Mouse (Mus musculus) CD4-positive helper T cell, adult 2 months (primary cell): Measurements from ENCODE around the gene Ptprd.
"Not testable (repeated sequence)": the region's sequence is repeated elsewhere in the genome, so short reads cannot be mapped to it uniquely, and the experiment has no call there.

Experiments
- DNase-seq: peaks from one replicate; pipeline ENCODE4 v3.0.0-alpha.2; 2012; ENCODE audit warnings: low read depth, missing footprints, low spot score

Ptprd gene

GRCm38 (mm10) chr4:77961711-77962110, 250.1 kb downstream of the Ptprd start:
- no peak for DNase-seq

- no peak for DNase-seq
These were observed 322.3 kb downstream of the Ptprd start for GRCm38 (mm10) chr4:77889489-77889888.

- no peak for DNase-seq
These were observed 331.5 kb downstream of the Ptprd start for GRCm38 (mm10) chr4:77880213-77880612.

GRCm38 (mm10) chr4:77861269-77861668, 350.5 kb downstream of the Ptprd start:
- no peak for DNase-seq

GRCm38 (mm10) chr4:77797391-77797790, 414.4 kb downstream of the Ptprd start:
- DNase-seq: not testable (repeated sequence)

GRCm38 (mm10) chr4:77777237-77777636, 434.5 kb downstream of the Ptprd start:
- no peak for DNase-seq

- no peak for DNase-seq
These were observed 448.0 kb downstream of the Ptprd start for GRCm38 (mm10) chr4:77763790-77764189.

- DNase-seq: no peak
These were observed 468.4 kb downstream of the Ptprd start for GRCm38 (mm10) chr4:77743391-77743790.

GRCm38 (mm10) chr4:77721908-77722307, 489.9 kb downstream of the Ptprd start:
- DNase-seq: no peak

- no peak for DNase-seq
These were observed 494.0 kb downstream of the Ptprd start for GRCm38 (mm10) chr4:77717792-77718191.

- no peak for DNase-seq
These were observed 501.5 kb downstream of the Ptprd start for GRCm38 (mm10) chr4:77710231-77710630.

GRCm38 (mm10) chr4:77698294-77698693, 513.5 kb downstream of the Ptprd start:
- DNase-seq: no peak

GRCm38 (mm10) chr4:77675798-77676197, 536.0 kb downstream of the Ptprd start:
- DNase-seq: no peak

- no peak for DNase-seq
These were observed 547.0 kb downstream of the Ptprd start for GRCm38 (mm10) chr4:77664761-77665160.

GRCm38 (mm10) chr4:77662309-77662708, 549.5 kb downstream of the Ptprd start:
- DNase-seq: no peak

- DNase-seq: no peak
These were observed 556.1 kb downstream of the Ptprd start for GRCm38 (mm10) chr4:77655669-77656068.

GRCm38 (mm10) chr4:77649615-77650325, 562.0 kb downstream of the Ptprd start:
- DNase-seq: no peak

- DNase-seq: no peak
These were observed 562.9 kb downstream of the Ptprd start for GRCm38 (mm10) chr4:77648911-77649310.

GRCm38 (mm10) chr4:77647451-77648137, 564.2 kb downstream of the Ptprd start:
- DNase-seq: no peak

GRCm38 (mm10) chr4:77644435-77644834, 567.3 kb downstream of the Ptprd start:
- no peak for DNase-seq

GRCm38 (mm10) chr4:77640022-77640421, 571.7 kb downstream of the Ptprd start:
- no peak for DNase-seq

GRCm38 (mm10) chr4:77613129-77613528, 598.6 kb downstream of the Ptprd start:
- DNase-seq: no peak

GRCm38 (mm10) chr4:77586624-77587023, 625.1 kb downstream of the Ptprd start:
- no peak for DNase-seq
